Mouse (Mus musculus): ENCODE measurements around the gene Anks1b.

Anks1b gene

GRCm38 (mm10) chr10:90842398-90842797, 969.1 kb downstream of the Anks1b start:
- in situ Hi-C loops (cut with MboI, MseI) = loop anchor here in 1 of 2 experiments (10.0 kb wide), 1 partner anchor 1032 kb away; no protein-coding TSS in a partner anchor

DNA sequence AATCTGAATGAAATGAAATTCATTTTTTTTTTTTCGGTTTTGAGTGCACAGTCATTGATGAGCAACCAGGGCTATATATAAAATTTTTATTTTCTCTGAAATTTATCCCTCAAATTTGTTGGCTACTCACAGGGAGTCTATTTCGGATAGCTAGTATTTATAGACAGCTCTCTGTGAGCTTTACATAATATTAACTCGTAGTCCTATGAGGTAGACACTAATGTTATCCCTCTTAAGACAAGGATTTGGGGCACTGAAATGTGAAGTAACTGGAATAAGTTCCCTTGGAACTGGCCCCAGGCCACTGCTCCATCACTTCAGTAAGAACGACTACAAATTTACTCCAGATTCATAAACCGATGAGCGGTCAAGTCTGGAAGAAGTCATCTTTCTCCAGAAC, 977.8 kb downstream of the Anks1b start:
- in situ Hi-C loops (cut with MboI, MseI) = no loop called here

DNA sequence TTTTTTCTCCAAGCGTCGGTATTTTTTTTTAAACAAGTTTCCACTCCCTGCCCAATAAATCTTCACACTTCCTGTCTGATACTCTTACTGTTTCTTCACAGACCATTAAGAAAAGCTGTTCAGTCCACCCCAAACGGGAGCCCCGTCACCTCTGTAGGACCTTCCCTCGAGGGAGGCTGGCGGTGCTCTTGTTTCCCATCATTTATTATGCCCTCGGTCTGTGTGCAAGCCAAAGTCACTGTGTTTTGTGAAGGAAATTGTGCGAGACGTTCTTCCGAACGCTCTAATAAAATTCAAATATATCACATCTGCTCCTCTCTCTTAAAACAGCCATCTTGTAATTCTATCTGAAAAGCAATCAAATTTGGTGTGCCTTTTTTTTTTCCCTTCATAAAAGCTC, 978.7 kb downstream of the Anks1b start:
- in situ Hi-C loops (cut with MboI, MseI) = no loop called here

- in situ Hi-C loops (cut with MboI, MseI) = no loop called here
Measured at GRCm38 (mm10) chr10:90852432-90852831, 979.1 kb downstream of the Anks1b start.

GRCm38 (mm10) chr10:90856668-90857067, 983.4 kb downstream of the Anks1b start:
- in situ Hi-C loops (cut with MboI, MseI) = no loop called here

DNA sequence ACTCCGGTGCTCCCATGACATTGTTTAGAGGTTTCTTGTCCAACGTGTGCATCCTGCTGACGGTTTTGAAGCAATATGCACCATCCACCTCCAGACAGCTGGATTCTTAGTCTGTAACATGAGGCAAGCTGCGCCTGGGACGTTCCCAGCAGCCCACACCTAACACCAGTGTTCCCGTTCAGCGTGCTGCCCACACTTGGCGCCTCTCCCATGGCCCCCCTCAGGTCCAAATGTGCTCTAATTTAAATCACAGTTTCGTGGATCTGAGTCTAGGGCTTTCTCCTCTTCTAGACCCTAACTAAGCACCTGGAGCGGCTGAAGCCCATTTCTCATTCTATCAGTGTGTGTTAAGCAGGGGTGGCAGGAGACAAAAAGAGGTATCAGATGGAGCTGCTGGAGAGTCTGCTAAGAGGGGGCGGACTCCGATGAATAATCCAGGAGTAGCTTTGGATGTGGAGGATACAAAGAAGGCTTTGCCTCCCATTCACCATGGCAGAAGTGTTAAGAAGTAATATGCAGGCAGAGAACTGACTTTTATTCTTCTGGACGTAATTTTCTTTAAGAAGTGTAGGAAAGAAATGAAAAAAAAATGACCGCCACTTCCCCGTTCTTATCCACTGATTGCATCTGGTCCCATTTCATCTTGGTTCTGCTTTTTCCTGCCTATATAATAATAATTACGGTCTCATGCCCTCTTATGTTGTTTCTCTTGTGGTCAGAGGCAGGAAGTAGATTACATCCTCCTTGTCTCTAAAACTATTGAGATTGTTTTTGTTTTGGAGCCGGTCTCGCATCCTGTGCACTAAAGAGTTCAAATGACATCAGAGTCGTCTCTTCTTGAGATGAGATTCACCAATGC, 986.6 kb downstream of the Anks1b start:
- in situ Hi-C loops (cut with MboI, MseI) = no loop called here

DNA sequence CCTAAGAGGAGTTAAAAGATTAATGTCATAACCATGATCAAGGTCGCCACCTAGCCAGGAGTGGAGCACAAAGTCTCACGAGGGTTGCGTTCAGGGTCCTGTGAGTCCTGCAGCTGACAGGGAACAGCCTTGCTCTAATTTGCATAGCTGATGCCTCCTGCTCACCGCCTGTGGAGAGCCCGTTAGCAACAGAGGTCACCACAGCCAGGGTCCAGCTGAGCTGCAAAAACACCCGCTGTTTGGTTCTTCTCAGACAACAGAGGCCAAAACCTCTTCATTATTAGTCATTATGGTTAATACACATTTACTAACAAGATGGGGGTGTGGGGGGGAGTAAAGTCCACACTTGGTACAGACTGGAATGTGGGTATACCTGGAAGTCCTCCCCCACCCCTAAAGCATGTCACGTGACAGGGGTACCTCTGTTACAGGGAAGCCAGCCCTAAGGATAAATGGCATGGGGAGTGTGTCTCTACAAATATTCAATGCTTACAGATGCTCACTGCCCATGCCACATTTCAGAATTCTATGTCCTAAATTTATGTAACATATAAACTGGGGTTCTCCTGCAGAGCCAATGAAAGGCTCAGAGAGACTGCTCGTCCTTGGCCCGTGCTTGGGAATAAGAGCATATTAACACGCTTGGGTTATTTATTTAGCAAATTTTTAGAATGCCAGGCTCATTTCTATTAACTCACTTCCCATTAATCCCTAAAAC, 990.7 kb downstream of the Anks1b start:
- in situ Hi-C loops (cut with MboI, MseI) = no loop called here

- in situ Hi-C loops (cut with MboI, MseI) = no loop called here
Measured at GRCm38 (mm10) chr10:90864599-90864889, 991.2 kb downstream of the Anks1b start.

- in situ Hi-C loops (cut with MboI, MseI) = no loop called here
Measured at GRCm38 (mm10) chr10:90873204-90873603, 999.9 kb downstream of the Anks1b start.

- in situ Hi-C loops (cut with MboI, MseI) = no loop called here
Measured at GRCm38 (mm10) chr10:90874166-90874565, 1000.9 kb downstream of the Anks1b start.

DNA sequence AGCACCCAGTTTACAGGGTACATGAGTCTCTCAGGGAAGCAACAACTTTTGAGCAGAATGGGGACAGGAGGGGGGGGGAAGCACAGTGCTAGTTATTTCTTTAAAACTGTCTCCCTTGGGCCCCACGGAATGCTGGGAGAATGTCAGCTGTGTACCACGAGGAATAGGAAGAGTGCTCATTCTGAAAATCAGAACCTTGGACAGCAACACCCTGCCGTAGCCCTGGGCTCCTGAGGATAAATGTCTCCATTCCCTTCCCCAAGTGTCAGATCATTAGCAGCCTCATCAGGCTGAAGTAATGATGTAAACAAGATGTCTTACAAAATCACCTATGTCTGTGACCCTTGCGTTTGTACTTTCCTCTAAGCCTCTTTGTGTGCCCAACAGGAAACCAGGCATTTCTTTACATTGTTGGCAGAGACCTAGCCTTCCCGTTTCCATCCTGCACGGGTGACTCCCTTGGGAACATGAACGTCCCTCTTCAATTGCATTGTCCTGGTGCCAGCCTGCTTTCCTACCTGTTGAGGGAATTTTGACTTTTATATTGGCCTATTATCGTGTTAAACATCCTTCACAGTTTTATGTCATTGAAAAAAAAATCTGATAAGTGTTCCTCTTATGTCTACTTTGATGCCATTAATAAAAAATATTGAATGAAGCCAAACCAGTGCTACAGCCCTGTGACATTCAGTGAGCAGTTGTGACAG, 1007.7 kb downstream of the Anks1b start:
- in situ Hi-C loops (cut with MboI, MseI) = no loop called here

- in situ Hi-C loops (cut with MboI, MseI) = no loop called here
Measured at GRCm38 (mm10) chr10:90889566-90889965, 1016.3 kb downstream of the Anks1b start.

DNA sequence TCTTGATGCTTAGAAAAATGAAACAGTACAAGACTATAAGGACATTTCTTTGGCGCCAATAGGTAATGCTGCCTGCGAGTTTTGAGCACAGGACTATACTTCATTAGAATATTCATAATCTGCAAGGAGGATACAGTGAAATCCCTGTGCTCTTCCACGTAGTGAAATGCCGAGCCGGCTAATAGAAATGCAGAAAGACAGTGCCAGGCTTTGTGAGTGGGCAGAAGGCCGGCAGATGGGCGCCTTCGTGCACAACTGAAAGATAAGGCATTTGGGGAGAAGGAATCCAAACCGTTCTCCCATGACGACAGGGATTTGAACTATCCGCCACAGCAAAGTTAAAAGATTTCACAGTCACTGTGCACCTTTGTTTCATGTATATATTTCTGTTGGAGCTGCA, 1019.4 kb downstream of the Anks1b start:
- in situ Hi-C loops (cut with MboI, MseI) = no loop called here

DNA sequence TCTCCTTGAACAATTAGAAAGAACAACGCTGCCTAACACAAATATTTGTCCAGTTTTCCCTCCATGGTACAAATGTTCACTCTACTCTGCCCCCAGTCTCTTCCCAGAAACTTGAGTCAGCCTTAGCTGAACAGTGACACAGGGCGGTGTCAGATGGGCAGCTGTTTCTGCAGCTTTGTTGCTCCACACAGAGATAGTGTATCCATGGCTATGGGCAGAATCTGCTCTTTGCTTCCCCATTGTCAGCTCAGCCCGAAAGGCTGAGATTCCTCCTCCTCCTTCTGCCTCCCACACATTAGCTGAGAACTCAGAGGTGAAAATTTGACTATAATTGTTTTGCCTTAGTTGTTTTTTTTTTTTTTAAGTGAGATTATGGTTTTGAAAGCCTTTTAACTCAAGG, 1024.6 kb downstream of the Anks1b start:
- in situ Hi-C loops (cut with MboI, MseI) = no loop called here

DNA sequence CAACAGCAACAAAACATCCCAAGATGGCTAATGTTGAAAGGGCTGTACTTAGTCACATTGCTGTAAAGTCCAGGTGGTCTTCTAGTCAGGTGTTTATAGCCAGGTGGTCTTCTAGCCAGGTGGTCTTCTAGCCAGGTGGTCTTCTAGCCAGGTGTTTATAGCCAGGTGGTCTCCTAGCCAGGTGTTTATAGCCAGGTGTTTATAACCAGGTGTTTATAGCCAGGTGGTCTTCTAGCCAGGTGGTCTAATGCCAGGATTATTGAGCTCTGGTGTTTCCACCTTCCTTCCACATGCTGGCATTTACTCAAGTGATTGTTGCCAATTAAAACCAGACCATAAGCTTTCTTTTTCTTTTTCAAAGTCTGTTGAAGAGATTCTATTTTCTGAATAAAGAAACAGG, 1030.9 kb downstream of the Anks1b start:
- in situ Hi-C loops (cut with MboI, MseI) = no loop called here

DNA sequence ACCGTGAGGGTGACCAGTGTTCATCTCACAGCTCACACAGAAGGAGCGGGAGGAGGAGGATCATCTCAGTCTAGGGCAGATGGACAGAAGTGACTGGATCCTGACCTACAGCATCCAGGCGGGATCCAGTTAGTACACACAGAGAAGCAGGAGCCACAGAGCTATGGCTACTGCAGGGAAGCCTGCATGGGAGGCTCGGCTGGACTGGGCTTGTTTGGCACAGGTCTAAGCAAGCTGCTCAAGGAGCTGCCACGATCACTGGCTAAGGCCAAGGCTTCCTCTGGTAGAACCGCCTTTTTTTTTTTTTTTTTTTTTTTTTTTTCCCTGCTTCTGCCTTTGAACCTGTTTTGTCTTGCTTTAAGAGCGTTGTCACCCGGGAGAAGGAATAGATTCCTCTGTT, 1034.1 kb downstream of the Anks1b start:
- in situ Hi-C loops (cut with MboI, MseI) = no loop called here

- in situ Hi-C loops (cut with MboI, MseI) = no loop called here
Measured at GRCm38 (mm10) chr10:90923476-90923875, 1050.2 kb downstream of the Anks1b start.

GRCm38 (mm10) chr10:90933088-90933487, 1059.8 kb downstream of the Anks1b start:
- in situ Hi-C loops (cut with MboI, MseI) = no loop called here

DNA sequence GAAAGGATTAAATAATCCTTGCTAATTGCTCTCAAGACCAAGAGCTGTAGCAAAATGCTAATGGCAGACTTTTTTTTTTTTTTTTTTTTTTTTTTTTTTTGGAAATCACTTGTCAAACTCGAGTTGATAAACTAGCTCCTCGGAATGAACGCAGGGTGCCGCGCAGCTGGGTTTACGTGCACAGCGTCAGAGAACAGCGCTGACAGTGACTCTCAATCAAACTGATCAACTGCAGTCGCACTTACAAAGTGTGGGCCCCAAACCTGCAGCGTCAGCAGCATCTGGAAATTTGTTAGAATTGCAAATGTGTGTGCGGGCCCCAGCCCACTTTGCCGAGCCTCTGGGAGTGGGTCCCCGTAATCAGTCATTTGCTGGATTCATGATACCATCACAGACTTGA, 1061.4 kb downstream of the Anks1b start:
- in situ Hi-C loops (cut with MboI, MseI) = no loop called here

DNA sequence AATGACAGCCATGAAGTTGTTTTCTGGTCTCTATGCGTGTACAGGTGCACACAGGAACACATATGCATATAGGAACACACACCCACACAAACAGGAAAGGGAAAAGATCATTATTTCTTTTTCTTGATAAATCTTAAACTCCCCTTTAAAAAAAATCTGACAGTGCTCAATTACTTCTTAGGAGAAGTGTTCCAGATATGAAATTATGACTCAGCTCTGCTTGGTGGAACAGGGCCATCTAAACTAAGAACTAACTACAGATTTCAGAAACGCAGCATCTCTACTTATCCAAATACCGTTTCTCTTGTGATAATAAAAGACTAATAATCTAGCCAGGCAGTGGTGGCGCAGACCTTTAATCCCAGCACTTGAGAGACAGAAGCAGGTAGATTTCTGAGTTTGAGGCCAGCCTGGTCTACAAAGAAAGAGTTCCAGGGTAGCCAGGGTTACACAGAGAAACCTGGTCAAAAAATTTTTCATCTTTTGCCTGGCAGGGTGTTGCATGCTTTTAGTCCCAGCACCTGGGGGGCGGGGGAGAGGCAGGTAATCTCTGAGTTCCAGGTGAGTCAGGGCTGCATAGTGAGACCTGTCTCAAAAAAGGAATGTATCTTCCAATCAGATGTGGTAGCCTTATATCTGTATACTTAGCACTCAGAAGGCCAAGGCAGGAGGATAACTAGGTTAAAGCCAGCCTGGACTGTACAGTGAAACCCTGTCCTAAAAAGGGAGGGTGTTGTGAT, 1064.6 kb downstream of the Anks1b start:
- in situ Hi-C loops (cut with MboI, MseI) = no loop called here

Measured in T-helper 17 cell (primary cell).